Mouse (Mus musculus) cerebellum, postnatal 25 days (tissue): ENCODE results near the gene Uchl4.
"Not testable (repeated sequence)": the region's sequence is repeated elsewhere in the genome, so short reads cannot be mapped to it uniquely, and the experiment has no call there.

Experiments
- DNase-seq, 2 experiments: peaks; one replicate each; pipeline ENCODE4 v3.0.0; 2021; ENCODE audit warnings: mixed read lengths in 2 of 2

Gene Uchl4

DNA sequence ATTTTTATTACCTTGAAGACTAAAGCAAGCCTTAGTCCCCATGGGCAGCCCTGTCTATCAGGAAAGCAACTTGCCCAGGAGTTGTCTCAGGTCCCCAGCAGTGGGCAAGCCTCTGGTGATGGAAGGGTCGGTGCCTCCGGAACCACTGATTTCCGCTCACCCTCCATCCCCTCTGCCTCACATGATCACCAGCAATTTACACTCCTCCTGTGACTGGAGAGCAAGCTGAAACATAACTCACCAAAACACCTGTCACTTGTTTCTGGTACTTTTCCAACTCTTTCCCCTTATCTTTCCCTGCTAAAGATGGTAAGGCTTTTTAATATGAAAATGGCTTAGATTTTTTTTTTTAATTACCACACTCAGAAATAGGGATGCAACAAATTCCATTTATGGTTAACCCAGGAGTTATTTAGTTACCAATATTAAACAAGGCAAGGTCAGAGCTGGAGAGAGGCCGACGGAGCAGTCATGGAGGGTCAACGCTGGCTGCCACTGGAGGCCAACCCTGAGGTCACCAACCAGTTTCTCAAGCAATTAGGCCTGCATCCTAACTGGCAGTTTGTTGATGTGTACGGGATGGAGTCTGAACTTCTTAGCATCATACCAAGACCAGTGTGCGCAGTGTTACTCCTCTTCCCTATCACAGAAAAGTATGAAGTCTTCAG, at the start of gene Uchl4:
Gene Uchl4, plus strand, starts transcription at position 434 of the 668 bp plus-strand sequence.
- DNase-seq = no peak

DNA sequence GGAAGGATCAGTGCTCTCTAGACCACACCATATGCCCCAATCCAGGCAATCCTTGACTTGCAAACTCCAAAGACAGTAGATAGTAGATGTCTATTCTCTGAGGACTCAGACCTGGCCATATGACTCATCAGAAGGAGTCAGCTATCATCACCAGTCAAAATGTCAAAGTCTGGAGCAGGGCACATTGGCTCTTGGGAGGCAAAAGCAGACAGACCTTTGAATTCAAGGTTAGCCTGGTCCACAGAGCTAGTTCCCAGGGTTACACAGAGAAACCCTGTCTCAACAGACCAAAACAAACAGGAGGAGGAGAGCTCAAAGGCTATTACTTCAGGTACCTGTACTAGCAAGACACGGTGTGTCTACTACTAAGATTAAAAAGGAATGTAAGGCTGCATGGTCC, 41.1 kb upstream of the Uchl4 start:
- DNase-seq = no peak

DNA sequence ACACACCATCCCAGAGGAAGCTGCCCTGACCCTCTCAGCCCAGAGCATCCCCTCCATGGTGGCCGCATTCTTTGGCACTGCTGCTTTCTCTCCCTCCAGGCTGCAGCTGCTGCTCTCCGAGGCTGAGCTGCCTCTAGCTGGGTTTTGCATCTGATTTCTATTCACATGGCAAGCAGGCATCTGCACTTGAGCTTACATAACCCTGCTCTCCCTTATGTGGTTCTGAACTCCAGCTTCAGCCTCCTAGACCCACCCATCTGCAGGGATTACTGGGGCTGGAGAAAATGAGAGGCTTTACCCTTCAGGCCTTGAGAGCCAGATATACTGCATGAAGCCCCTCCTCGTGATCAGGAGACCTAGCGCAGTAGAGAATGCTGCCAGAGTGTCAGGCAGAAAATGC, 39.4 kb upstream of the Uchl4 start:
- no peak for DNase-seq

DNA sequence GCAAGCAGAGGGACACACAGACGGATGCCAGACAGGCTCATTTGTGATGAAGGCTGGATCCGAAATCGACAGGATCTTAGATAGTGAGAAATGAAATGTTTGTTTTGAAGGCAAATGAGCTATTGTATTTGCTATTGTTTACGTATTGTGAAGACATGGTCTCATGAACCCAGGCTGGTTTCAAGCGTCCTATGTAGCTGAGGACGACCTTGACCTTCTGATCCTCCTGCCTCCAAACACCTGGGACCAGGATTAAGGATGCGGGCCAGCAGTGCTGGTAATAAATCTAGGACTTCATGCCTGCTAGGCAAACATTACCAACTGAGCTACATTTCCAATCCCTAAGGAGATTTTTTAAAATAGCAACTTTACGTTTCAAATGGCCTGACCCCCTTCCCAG, 37.5 kb upstream of the Uchl4 start:
- DNase-seq = no peak

DNA sequence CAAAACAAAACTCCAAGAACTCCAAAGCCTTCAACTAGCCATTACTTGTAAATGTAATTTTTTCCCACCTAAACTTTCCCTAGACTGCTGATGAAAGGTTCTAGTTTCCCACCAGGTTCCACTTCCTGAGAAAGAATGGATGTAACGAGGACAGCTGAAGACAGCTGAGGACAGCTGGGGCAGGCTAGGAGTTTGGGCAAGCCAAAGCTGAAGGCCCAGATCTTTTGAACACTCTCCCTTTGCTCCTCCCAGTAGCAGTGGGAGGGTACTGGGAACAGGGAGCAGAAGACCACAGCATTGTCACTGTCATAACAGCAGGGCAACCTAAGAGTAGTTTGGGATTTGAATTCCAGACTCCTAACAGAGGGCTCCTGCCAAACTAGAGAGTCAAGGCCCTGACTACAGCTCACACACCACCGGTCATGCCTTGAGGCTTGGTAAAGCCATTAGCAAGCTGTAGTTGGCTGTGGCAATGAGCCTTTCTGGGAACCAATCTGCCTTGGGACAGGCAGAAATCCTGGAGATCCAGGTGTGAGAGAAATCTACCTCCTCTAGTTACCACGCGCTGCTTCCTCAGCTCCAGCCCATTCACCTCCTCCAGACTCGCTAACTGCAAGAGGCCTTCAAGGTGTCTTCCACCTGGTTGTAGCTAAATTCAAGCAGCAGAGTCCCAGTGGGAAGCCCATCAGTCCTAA, 36.8 kb upstream of the Uchl4 start:
- DNase-seq = no peak

DNA sequence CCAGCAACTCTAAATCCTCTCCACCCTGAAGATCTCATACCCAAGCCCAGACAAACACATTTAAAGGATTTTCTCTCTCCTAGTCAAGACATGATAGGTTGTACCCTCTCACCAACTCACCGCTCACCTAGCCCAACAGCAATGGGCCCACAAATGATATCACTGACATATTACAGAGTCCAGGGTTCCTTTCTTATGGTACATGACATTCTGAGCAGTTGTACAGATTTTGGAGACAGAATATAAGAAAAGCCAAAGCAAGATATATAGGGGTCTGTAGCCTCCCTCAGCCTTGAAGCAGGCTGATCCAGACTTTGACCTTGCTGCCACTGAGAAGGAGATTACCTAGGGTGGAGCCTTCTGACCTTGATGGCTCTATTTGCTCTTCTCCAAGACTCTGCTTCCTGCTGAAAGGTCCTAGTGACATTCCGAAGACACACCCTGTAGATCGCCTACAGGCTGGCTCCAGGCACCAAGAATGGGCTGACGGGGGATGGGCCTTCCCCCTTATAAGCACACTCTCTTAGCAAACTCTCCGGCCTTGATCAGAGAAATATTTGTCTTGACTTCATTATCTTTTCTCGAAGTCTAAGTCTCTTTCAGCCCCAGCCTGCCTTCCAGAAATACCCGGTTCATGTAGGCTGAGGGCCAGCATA, 36.1 kb upstream of the Uchl4 start:
- DNase-seq = not testable (repeated sequence)

DNA sequence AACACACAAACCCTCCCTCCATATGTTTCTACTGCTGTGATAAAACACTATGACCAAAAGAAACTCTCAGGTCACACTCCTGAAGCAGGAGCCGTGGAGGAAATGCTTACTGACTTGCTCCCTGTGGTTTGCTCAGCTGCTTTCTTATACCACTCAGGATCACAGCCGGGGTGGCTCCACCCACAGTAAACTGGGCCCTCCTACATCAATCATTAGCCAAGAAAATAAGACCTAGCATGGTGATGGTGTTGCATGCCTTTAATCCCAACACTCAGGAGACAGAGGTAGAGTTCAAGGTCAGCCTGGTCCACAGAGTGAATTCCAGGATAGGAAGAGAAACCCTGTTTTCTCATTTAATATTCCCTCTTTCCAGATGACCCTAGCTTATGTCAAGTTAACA, 35.1 kb upstream of the Uchl4 start:
- DNase-seq = no peak

DNA sequence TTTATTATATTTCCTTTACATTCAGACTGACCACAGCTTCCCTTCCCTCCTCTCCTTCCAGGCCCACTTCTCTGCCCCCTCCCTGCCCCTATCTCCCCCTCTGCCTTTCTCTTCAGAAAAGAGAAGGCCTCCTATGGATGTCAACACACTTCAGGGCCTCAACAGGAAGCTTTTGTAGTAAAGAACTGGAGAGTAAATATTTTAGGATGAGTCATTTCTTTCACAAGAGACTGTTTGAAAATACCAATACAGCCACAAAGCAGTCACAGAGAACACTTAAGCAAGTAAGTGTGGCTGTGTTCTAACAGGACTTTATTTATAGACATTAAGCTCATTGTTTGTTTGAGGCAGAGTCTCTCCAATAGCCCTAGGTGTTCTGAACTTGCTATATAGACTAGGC, 32.7 kb upstream of the Uchl4 start:
- no peak for DNase-seq

DNA sequence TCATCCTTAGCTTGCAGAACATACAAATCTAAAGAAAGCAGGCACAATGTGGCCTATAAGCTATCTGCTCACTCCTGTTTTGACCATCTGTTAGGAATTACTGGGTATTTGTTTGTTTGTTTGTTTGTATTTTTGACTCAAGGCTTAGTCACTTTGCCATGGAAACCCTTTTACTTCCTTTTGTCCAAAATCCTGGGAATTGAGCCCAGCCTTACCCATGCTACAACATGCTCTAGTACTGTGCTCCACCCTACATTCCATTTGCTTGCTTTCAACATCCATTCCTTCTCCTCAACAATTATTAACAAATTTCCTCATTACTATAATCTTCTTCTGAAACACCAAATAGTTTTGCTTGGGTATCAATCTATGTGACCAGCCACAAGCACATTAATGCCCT, 32.1 kb upstream of the Uchl4 start:
- DNase-seq = no peak

DNA sequence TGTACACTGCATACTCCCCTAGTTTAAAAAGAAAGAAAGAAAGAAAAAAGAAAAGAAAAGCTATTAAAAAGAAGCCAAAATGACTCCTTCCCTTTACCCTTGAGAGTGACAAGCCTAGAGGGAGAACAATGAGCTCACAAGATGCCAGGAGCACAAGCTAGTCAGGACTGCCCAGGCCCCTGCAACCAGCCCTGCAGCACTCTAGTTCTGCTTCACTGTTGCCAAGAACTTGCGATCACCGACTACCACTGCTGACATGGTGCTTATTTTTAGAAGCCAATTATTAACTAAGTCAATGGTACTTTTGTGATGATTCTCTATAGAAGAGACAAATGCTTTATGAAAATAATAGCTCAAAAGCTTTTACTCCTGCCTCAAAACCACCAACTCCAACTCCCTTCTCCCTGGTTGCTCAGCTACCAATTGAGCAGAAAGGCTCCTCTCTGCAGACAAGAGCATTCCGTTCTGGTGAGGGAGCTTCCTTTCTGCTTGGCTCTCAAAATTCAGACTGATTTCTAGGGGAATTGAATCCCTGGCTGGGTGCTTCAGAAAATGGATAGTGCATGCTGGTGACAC, 27.4 kb upstream of the Uchl4 start:
- no peak for DNase-seq

DNA sequence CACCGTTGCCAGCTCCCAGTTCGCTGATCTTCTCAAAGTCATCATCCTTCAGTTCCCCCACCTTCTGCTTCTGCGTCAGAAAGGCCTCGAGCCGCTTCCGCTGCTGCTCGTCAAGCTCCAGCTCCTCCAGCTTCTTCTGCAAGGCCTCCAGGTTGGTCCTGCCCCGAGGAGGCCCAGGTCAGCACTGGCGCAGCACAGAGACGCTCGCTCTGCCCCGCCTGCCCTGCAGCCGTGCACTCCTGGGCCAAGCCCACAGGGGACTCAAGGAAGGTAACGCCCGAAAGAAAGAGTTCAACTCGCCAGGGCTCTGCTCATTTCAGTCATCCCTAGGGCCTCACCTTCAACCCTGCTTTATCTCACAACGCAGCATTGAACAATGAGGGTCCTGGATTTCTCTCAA, 20.5 kb upstream of the Uchl4 start:
- no peak for DNase-seq

DNA sequence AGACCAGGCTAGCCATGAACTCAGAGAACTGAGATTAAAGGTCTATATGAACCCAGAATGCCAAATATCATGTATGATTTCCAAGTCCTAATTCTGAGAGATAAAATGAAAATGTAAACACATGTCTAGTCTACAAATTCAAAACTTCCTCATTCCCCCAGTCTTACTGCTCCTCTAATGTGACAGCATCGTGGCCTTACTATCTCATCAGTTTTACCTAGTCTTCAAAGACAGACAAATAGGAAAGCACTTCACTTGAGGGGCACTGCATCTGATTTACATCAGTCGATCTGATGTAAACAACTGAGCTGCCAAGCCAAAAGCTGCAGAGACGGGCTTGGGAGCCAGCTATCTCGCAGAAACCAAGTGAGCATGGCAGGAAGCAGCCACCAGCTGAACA, 18.9 kb upstream of the Uchl4 start:
- DNase-seq = no peak

DNA sequence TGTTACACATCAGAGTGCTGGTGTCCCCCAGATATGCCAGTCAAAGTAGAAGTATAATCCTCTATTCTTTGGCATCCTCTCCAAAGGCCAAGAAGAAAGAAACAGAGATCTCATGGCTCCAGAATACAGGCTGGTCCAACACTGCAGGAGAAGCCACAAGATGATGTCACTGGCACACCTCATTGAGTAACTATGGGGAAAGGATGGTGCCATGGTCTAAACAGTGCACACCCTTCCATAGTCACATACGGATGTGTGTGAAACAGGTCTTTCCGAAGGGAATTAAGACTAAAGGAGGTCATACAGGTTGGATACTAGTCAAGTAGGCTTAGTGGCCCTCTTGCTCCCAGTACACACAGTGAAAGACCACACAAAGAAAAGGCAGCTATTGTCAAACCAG, 18.4 kb upstream of the Uchl4 start:
- no peak for DNase-seq

DNA sequence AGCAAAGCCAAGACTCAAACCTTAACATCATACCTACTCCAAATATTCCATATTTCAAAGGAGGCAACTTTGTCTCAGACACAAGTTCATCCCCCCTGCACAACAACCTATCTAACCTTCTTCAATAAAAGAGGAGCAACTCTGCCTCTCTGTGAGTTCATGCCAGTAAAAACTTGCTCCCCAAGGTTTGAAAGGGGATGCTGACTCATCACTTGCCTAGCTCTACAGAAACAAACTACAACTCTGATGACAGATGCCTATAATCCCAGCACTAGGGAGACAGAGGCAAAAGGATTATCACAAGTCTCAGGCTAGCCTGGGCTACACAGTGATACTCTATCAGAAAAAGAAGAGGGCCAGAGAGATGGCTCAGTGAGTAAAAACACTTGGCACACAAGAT, 17.1 kb upstream of the Uchl4 start:
- no peak for DNase-seq

DNA sequence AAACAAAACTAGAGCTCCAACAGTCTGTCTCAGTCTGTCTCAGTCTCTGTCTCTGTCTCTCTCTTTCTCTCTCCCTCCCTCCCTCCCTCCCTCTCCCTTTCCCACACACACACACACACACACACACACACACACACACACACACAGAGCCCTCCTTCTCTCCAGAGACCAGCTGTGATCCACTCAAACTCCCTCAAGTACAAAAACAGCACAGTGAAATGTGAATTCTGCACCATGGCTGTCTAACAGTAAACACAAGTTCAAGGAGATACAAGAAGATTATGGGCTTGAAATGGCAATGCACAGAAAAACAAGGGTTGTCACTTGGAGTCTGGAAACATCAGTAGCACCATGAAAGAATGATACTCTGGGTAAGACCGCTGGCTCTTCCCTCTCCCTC, 15.7 kb upstream of the Uchl4 start:
- no peak for DNase-seq

DNA sequence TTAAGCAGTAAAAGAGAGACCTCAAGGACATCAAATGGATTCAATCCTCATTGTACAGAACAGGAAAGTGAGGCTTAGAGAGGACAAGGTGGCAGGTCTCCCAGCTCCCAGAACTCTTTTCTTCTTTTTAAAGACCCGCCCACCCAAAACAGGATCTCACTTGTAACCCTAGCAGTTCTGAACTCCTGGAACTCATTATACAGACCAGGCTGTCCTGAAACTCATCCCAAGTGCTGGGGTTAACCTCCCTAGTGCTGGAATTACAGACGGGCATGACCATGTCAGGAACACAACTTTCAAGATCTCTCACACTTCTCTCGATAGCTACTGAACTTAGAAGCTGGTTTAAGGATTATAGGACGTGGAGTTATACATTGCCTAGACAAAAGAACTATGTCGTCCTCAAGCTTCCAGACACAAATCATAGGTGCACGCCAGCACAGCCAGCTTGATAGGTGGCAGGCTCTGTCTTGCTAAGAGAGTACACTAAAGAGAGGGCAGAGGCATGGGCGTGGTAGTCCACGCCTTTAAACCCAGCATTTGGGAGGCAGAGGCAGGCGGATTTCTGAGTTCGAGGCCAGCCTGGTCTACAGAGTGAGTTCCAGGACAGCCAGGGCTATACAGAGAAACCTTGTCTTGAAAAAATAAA, 15.1 kb upstream of the Uchl4 start:
- no peak for DNase-seq

DNA sequence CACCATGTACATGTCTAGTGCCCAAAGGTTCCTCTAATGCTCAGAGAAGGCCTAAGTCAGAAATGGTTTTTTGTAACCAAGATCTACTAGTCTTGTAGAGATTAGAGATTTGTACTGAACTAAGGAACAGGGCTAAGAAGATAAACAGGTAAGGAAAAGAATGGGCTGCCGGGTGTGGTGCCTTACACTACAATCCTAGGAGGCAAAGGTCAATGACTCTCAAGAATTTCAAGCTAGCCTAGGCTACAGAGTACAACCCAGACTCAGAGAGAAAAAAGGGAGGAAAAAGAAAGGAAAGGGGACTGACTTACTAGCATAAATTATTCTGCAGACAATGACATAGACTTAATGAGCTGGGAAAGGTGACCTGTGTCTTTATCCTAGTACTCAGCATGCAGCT, 14.4 kb upstream of the Uchl4 start:
- DNase-seq = no peak

DNA sequence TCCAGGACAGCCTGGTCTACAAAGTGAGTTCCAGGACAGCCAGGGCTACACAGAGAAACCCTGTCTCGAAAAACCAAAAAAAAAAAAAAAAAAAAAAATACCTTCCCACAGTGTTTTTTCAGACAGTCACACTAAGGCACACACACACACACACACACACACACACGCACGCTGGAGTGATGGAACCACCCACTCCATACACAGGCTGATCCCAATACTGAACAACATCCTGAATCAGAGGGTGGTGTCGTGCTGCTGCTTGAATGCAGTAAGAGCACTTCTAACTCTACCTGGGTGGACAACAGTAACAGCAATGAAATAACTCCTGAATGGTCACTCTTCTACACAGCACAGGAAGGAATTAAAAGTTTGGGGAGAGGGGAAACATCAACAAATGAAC, 13.5 kb upstream of the Uchl4 start:
- DNase-seq = no peak

DNA sequence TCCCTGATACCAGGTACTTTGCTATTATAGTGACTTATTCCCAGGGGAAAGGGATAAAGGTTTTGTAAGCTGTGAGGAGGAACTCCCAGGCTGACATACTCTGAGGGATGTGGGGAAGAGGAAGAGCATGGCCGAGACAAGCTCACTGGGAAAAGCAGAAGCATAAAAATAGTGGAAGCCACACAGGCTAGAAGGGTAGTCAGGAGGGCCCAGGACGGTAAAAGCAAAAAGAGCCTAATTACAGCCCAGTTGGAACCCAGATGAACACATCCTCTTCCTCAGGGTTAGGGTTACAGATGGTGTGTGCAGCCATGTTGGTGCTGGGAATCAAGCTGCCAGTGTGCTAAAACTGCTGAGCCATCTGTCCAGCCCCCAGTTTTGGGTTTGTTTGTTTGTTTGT, 12.9 kb upstream of the Uchl4 start:
- DNase-seq = no peak

DNA sequence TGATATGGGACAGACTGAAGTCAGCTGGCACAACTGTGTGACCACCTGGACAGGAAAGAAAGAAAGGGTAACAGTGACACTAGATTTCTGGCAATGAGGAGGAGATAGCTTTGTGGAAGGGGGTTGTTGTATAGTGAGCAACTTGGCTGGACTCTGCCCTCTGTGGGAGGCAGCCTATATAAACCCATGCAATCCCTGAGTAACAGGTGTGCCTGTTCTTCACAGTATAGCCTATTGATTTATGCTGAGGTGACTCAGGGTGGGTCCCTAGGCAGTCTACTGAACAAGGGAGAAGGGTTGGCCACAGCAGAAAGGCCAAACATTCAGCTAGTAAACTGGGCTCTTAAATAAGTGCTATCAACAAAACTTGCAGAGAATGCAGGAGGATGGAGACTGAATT, 9.2 kb upstream of the Uchl4 start:
- DNase-seq = no peak

DNA sequence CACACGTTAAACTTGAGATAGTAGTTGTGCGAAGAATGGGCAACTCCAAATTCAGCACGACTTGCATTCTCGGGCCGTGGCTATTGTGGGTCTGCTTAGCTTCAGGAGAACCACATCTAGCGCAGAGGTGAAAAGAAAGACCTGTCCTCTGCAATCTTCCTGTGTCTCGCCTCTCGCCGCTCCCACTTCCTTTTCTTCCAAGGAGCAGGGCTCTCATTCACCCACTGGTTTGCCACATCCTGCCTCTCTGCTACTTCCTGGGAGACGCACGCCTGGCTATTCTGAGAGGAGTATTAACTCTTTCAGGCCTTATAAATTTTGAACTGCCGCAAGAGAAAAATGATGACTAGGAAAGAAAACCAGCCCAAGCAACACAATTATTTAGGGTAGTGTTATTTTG, 7.3 kb upstream of the Uchl4 start:
- no peak for DNase-seq

DNA sequence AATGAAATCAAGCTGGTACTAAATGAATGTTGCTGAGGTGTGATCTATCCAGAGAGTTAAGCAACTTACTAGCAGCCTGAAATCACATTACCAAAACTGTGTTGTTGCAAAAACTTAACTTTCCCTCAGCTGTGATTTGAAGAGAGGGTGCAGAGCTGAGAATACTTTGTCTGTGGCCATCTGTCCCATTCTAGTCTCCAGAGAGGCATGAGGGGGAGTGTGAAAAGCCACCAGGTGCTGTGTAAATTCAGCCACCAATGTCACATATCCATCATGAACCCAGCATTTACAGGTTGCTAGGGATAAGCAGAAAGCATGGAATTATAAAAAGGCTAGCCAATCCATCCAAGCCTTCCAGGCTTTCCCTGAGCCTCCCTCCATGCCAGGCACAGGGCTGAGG, 6.0 kb upstream of the Uchl4 start:
- DNase-seq = no peak

DNA sequence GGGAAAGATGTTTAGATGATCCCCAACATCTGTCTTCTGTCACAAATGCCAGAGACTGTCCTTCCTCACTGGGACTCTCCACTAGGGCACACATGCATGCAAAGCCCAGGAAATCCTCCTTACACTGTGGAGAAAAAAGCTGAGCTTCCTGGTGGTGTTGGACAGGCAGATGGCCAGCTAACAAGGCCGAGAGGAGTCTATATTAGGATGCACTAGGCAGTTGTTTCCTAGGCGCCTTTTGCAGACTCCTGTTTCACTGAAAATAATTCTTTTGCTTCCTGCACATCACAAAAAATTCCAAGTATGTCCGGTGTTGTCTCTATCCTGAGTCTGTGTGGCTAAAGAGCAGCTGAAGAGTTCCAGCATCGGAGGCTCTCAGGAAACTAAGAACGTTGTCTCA, 3.8 kb upstream of the Uchl4 start:
- DNase-seq = peak in 1 of 2 experiments; percentile 23

DNA sequence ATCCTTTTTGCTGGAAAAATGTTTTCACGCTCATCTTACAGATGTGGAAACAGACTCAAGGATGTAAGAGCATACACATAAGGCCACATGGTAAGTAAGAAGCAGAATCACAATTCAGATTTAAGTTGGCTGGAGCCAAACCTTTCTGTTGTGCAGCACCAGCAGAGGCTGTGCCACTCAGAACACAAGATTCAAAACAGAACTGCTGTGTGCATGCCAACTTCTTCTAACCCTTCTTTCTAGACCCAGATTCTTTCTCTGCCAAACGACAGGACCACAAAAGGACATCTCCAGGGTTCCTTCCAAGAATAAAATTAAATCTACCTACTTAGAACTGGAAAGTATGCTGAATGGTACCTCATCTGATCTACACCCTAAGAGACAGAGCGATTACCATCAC, 3.3 kb upstream of the Uchl4 start:
- DNase-seq = no peak
